Mouse (Mus musculus) embryonic fibroblast, embryonic 13.5 days (primary cell): ENCODE results near the gene Capza1. TPM values are rescaled to one million over a fixed set of nuclear protein-coding genes. Genes with fewer than 3 reads are reported as not detected.

Experiments used
- H3K27ac ChIP-seq: 2 replicates; pipeline ENCODE4 v1.5.1; 2012; ENCODE audit warnings: low read length, control low read depth, inconsistent platforms; ENCODE audit not compliant: insufficient read depth
- H3K4me1 ChIP-seq: 2 replicates; pipeline ENCODE4 v1.6.1; 2011; ENCODE audit warnings: low read length; ENCODE audit not compliant: control insufficient read depth, insufficient read depth
- H3K4me3 ChIP-seq: 2 replicates; pipeline ENCODE4 v1.5.1; 2011; ENCODE audit warnings: mild to moderate bottlenecking, control low read depth, low read length; ENCODE audit not compliant: insufficient read depth
- CTCF ChIP-seq: IDR thresholded peaks from 2 replicates; pipeline ENCODE4 v1.5.1; 2011; ENCODE audit warnings: mild to moderate bottlenecking, control low read depth, low read length, moderate library complexity, borderline replicate concordance; ENCODE audit not compliant: insufficient read depth
- POLR2A ChIP-seq: IDR thresholded peaks from 2 replicates; pipeline ENCODE4 v1.6.1; 2011; ENCODE audit warnings: low read depth, mild to moderate bottlenecking, control low read depth, low read length, moderate library complexity
- polyA plus RNA-seq: library from polyadenylated mRNA; stranded (reverse); fragments of >200 nt; gene quantifications from 2 replicates; pipeline ENCODE4 v1.2.4, GENCODE M21; 2011; ENCODE audit warnings: low read depth; ENCODE audit not compliant: missing spikeins, insufficient read length

Capza1 gene
- polyA plus RNA-seq, 1 experiment, result 240 TPM

- TF ChIP-seq POLR2A, result no peak
- no peak for TF ChIP-seq CTCF
- H3K27ac ChIP-seq, result no peak within 1 kb of the TSS
- peaks cover 4% of the 10 kb centered on the region; the same call in 1 of the 2 replicates for H3K4me1 ChIP-seq
- H3K4me3 ChIP-seq, result peak within 1 kb of the TSS; percentile 53
These were observed 82.8 kb downstream of the Capza1 start, which contains the start of gene Fam19a3 for GRCm38 (mm10) chr3:104781471-104781903. Gene Fam19a3 (minus strand): TSS chr3:104781840.

GRCm38 (mm10) chr3:104780561-104781420 is 83.5 kb downstream of the Capza1 start, which contains the start of gene Ppm1j:
Gene Ppm1j (plus strand): TSS chr3:104781056.
- peak within 1 kb of the TSS; percentile 53 for H3K4me3 ChIP-seq
- H3K27ac ChIP-seq, result no peak within 1 kb of the TSS
- no peak for TF ChIP-seq CTCF
- no peak for TF ChIP-seq POLR2A
- H3K4me1 ChIP-seq, result peaks cover 4% of the 10 kb centered on the region; the same call in 1 of the 2 replicates

GRCm38 (mm10) chr3:104779949-104780348 is 84.4 kb downstream of the Capza1 start:
- peak; percentile 75 for TF ChIP-seq CTCF
- TF ChIP-seq POLR2A, result no peak
- Histone ChIP-seq H3K27ac (no peak overlapping the region), H3K4me1 (peaks cover 4% of the 10 kb centered on the region; the same call in 1 of the 2 replicates), H3K4me3 (no peak overlapping the region)

- H3K27ac ChIP-seq, result no peak overlapping the region
- H3K4me3 ChIP-seq, result no peak overlapping the region
- TF ChIP-seq CTCF (no peak; the same call in 1 of the 2 replicates), POLR2A (no peak)
- H3K4me1 ChIP-seq, result peaks cover 3% of the 10 kb centered on the region; the same call in 1 of the 2 replicates
These were observed 87.0 kb downstream of the Capza1 start for GRCm38 (mm10) chr3:104777342-104777741.

GRCm38 (mm10) chr3:104773301-104773700 is 91.0 kb downstream of the Capza1 start:
- Histone ChIP-seq H3K4me3 (no peak overlapping the region), H3K27ac (no peak overlapping the region), H3K4me1 (no peaks in the 10 kb centered on the region)
- TF ChIP-seq POLR2A (no peak), CTCF (no peak)

Other genes starting within 250 kb of the Capza1 start
- gene Slc16a1, start 225.8 kb downstream of the Capza1 start, polyA plus RNA-seq, result 12.9 and 25.2 TPM in 2 replicates
- 4.7 and 6.3 TPM in 2 replicates for gene Ppm1j, start 83.4 kb downstream of the Capza1 start, polyA plus RNA-seq
- gene Fam19a3, start 82.7 kb downstream of the Capza1 start, polyA plus RNA-seq, result 0.12 and 0.32 TPM in 2 replicates
- gene Rhoc, start 76.1 kb downstream of the Capza1 start, polyA plus RNA-seq, result 439 and 560 TPM in 2 replicates
- gene Mov10, start 45.9 kb downstream of the Capza1 start, polyA plus RNA-seq, result 21.3 and 25.8 TPM in 2 replicates
- 23.4 and 33.0 TPM in 2 replicates for gene St7l, start 500 bp downstream of the Capza1 start, polyA plus RNA-seq
- gene Wnt2b, start 97.4 kb upstream of the Capza1 start, polyA plus RNA-seq, result 2.5 and 3.6 TPM in 2 replicates
- gene Cttnbp2nl, start 188.6 kb upstream of the Capza1 start, polyA plus RNA-seq, result 54.8 and 74.0 TPM in 2 replicates
- not detected in 2 replicates for gene 4930564D02Rik, start 202.3 kb upstream of the Capza1 start, polyA plus RNA-seq